In the genomic region with DNA sequence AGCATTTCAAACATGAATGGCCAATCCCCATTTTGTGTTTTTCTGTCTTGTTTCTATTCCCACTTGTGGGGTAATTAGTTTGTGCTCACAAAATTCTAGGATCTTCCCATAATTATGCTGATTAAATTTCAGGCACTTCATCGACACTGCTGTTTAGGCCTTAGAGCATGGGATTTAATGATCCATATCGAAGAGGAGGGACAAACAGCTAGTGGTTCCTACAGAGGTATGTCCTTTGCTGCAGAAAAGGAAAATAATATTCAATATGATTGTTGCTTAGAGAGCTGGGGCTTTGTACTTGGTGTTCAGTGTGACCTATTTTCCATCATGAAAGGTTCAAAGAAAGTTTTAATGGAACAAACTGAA, we compare ENCODE assay signal across 17 mouse cellular contexts.
A peak's percentile ranks its signal among the peaks of the same experiment; 100 is the strongest.
DNase-seq lines count a peak whose midpoint lies in the region; ATAC-seq and TF ChIP-seq lines count a peak whose summit lies in the region.
"Had no signal": no experiment of that assay in that cellular context is flagged by ENCODE, and none has a peak within 500 bp of the region (broad histone marks: within the 10 kb centered on the region; RNA-seq: fewer than 3 reads in every experiment).

No protein-coding gene starts in this region.

- WGBS in forebrain, embryonic 15.5 days, result 68% methylated on average over 2 of the region's 2 CpGs
- 49% methylated on average over 2 of the region's 2 CpGs for WGBS in forebrain, postnatal 0 days
- whole genome bisulfite sequencing in hindbrain, embryonic 15.5 days, result 66% methylated on average over 2 of the region's 2 CpGs
- whole genome bisulfite sequencing in hindbrain, embryonic 12.5 days, result 88% methylated on average over 2 of the region's 2 CpGs
- WGBS in neural tube, embryonic 13.5 days, result 67% methylated on average over 2 of the region's 2 CpGs
- WGBS in neural tube, embryonic 15.5 days, result 44% methylated on average over 2 of the region's 2 CpGs

- DNase-seq in forebrain, postnatal 0 days, result no peak
- DNase-seq: B cell, adult 2 months; gastrocnemius, postnatal 36 days; kidney, adult 11 months; kidney, adult 8-10 months had no signal

- no peaks in the 10 kb centered on the region for H3K36me3 ChIP-seq in forebrain, embryonic 15.5 days
- H3K36me3 ChIP-seq in forebrain, postnatal 0 days (ENCODE audit: insufficient read depth), result no peaks in the 10 kb centered on the region
- no peaks in the 10 kb centered on the region for H3K36me3 ChIP-seq in hindbrain, embryonic 15.5 days
- H3K36me3 ChIP-seq in hindbrain, embryonic 12.5 days, result no peaks in the 10 kb centered on the region
- no peaks in the 10 kb centered on the region for H3K36me3 ChIP-seq in neural tube, embryonic 13.5 days
- no peaks in the 10 kb centered on the region for H3K36me3 ChIP-seq in neural tube, embryonic 15.5 days
- H3K36me3 ChIP-seq: G1E; heart, embryonic 10.5 days; heart, embryonic 13.5 days; intestine, embryonic 15.5 days had no signal

- H3K9ac ChIP-seq in forebrain, embryonic 15.5 days (replicated peaks), result no peak overlapping the region
- H3K9ac ChIP-seq in forebrain, postnatal 0 days, result no peak overlapping the region
- H3K9ac ChIP-seq in hindbrain, embryonic 15.5 days, result no peak overlapping the region
- H3K9ac ChIP-seq in hindbrain, embryonic 12.5 days, result no peak overlapping the region
- H3K9ac ChIP-seq in neural tube, embryonic 13.5 days, result no peak overlapping the region
- no peak overlapping the region for H3K9ac ChIP-seq in neural tube, embryonic 15.5 days (replicated peaks)
- H3K9ac ChIP-seq: heart, embryonic 13.5 days; intestine, embryonic 15.5 days had no signal

- no peak overlapping the region for H3K4me3 ChIP-seq in forebrain, embryonic 15.5 days
- H3K4me3 ChIP-seq in forebrain, postnatal 0 days (ENCODE audit: low read depth, low read length), result no peak overlapping the region
- H3K4me3 ChIP-seq in hindbrain, embryonic 15.5 days, result no peak overlapping the region
- no peak overlapping the region for H3K4me3 ChIP-seq in hindbrain, embryonic 12.5 days
- H3K4me3 ChIP-seq in neural tube, embryonic 13.5 days, result no peak overlapping the region
- H3K4me3 ChIP-seq in neural tube, embryonic 15.5 days (replicated peaks), result no peak overlapping the region
- H3K4me3 ChIP-seq: heart, adult 2 months; heart, embryonic 10.5 days; heart, embryonic 13.5 days; intestine, embryonic 15.5 days had no signal

- no peak overlapping the region for H3K4me2 ChIP-seq in forebrain, embryonic 15.5 days (replicated peaks)
- no peak overlapping the region for H3K4me2 ChIP-seq in forebrain, postnatal 0 days (ENCODE audit: low read depth)
- H3K4me2 ChIP-seq in hindbrain, embryonic 15.5 days, result no peak overlapping the region
- no peak overlapping the region for H3K4me2 ChIP-seq in hindbrain, embryonic 12.5 days (replicated peaks)
- no peak overlapping the region for H3K4me2 ChIP-seq in neural tube, embryonic 13.5 days
- H3K4me2 ChIP-seq in neural tube, embryonic 15.5 days, result no peak overlapping the region
- H3K4me2 ChIP-seq: heart, embryonic 13.5 days; intestine, embryonic 15.5 days had no signal

- H3K4me1 ChIP-seq in forebrain, embryonic 15.5 days, result 0 out of 2 replicates have a peak, but pooled peaks cover 4% of the 10 kb centered on the region
- H3K4me1 ChIP-seq in forebrain, postnatal 0 days (ENCODE audit: insufficient read depth), result no peaks in the 10 kb centered on the region
- no peaks in the 10 kb centered on the region for H3K4me1 ChIP-seq in hindbrain, embryonic 15.5 days (replicated peaks)
- no peaks in the 10 kb centered on the region for H3K4me1 ChIP-seq in hindbrain, embryonic 12.5 days
- peaks cover 3% of the 10 kb centered on the region for H3K4me1 ChIP-seq in neural tube, embryonic 13.5 days (replicated peaks)
- H3K4me1 ChIP-seq in neural tube, embryonic 15.5 days, result peaks cover 8% of the 10 kb centered on the region; the same call in 1 of the 2 replicates
- H3K4me1 ChIP-seq: heart, embryonic 10.5 days; heart, embryonic 13.5 days; intestine, embryonic 15.5 days had no signal

- TF ChIP-seq CTCF in forebrain, postnatal 0 days (IDR thresholded peaks at IDR 0.05; ENCODE audit: low read depth), result no peak

- H3K9me3 ChIP-seq in forebrain, embryonic 15.5 days, result no peaks in the 10 kb centered on the region
- no peaks in the 10 kb centered on the region for H3K9me3 ChIP-seq in forebrain, postnatal 0 days (ENCODE audit: low read length)
- no peaks in the 10 kb centered on the region for H3K9me3 ChIP-seq in hindbrain, embryonic 15.5 days
- no peaks in the 10 kb centered on the region for H3K9me3 ChIP-seq in hindbrain, embryonic 12.5 days (replicated peaks)
- no peaks in the 10 kb centered on the region for H3K9me3 ChIP-seq in neural tube, embryonic 13.5 days
- no peaks in the 10 kb centered on the region for H3K9me3 ChIP-seq in neural tube, embryonic 15.5 days (replicated peaks)
- H3K9me3 ChIP-seq: G1E; heart, embryonic 10.5 days; heart, embryonic 13.5 days; intestine, embryonic 15.5 days had no signal

- ATAC-seq in forebrain, embryonic 15.5 days (replicated peaks), result 0 out of 2 replicates have a peak, but pooled peaks have one; percentile 11
- no peak for ATAC-seq in forebrain, postnatal 0 days
- ATAC-seq in hindbrain, embryonic 15.5 days (ENCODE audit: low FRiP score, low read depth), result peak; percentile 56; the same call in 1 of the 2 replicates
- ATAC-seq in hindbrain, embryonic 12.5 days (ENCODE audit: low FRiP score), result no peak
- ATAC-seq in neural tube, embryonic 13.5 days (ENCODE audit: low read depth), result peak; percentile 50; the same call in 1 of the 2 replicates
- ATAC-seq in neural tube, embryonic 15.5 days (ENCODE audit: low FRiP score), result no peak; the same call in 1 of the 2 replicates
- ATAC-seq: Patski had no signal

- H3K27ac ChIP-seq in forebrain, embryonic 15.5 days (replicated peaks), result no peak overlapping the region; the same call in 1 of the 2 replicates
- H3K27ac ChIP-seq in forebrain, postnatal 0 days (ENCODE audit: low read depth, low read length), result no peak overlapping the region
- H3K27ac ChIP-seq in hindbrain, embryonic 15.5 days (replicated peaks), result no peak overlapping the region
- H3K27ac ChIP-seq in hindbrain, embryonic 12.5 days, result no peak overlapping the region
- no peak overlapping the region for H3K27ac ChIP-seq in neural tube, embryonic 13.5 days (replicated peaks)
- H3K27ac ChIP-seq in neural tube, embryonic 15.5 days (replicated peaks), result no peak overlapping the region
- H3K27ac ChIP-seq: heart, adult 2 months; heart, embryonic 10.5 days; heart, embryonic 13.5 days; intestine, embryonic 15.5 days had no signal

- H3K27me3 ChIP-seq in forebrain, embryonic 15.5 days, result no peaks in the 10 kb centered on the region
- no peaks in the 10 kb centered on the region for H3K27me3 ChIP-seq in forebrain, postnatal 0 days (ENCODE audit: insufficient read depth, low read length)
- H3K27me3 ChIP-seq in hindbrain, embryonic 15.5 days, result no peaks in the 10 kb centered on the region
- no peaks in the 10 kb centered on the region for H3K27me3 ChIP-seq in hindbrain, embryonic 12.5 days
- H3K27me3 ChIP-seq in neural tube, embryonic 13.5 days, result no peaks in the 10 kb centered on the region
- H3K27me3 ChIP-seq in neural tube, embryonic 15.5 days (replicated peaks), result no peaks in the 10 kb centered on the region
- H3K27me3 ChIP-seq: CH12.LX; heart, embryonic 13.5 days; intestine, embryonic 15.5 days; Patski had no signal

Comparison
In these comparisons a context has a peak if more than half of its experiments do, and no peak if none do; other contexts are left out.
1. ATAC-seq: peak in forebrain, embryonic 15.5 days (single experiment), hindbrain, embryonic 15.5 days (single experiment) and neural tube, embryonic 13.5 days (single experiment); none in forebrain, postnatal 0 days (single experiment), hindbrain, embryonic 12.5 days (single experiment) and neural tube, embryonic 15.5 days (single experiment).